Mouse (Mus musculus): ENCODE results near the gene B4galt1. TPM values are rescaled to one million over a fixed set of nuclear protein-coding genes. Genes with fewer than 3 reads are reported as not detected.

B4galt1 gene
- polyA plus RNA-seq, 1 experiment from 2014 or later: 26.6 TPM

GRCm38 (mm10) chr4:40837451-40838285 is 16.1 kb downstream of the B4galt1 start:
- no peaks in the 10 kb centered on the region for H3K36me3 ChIP-seq (ENCODE audit: control insufficient read depth, insufficient read depth, low read length)
- H3K4me3 ChIP-seq (ENCODE audit: low read length): no peak overlapping the region
- H3K27ac ChIP-seq (ENCODE audit: low read length): peak overlapping the region; percentile 52; the same call in 1 of the 2 replicates
- peaks cover 13% of the 10 kb centered on the region for H3K4me1 ChIP-seq (ENCODE audit: control insufficient read depth, insufficient read depth, low read length)
- no peak overlapping the region for H3K4me2 ChIP-seq (ENCODE audit: low read depth, low read length)
- peak; percentile 92 for ATAC-seq
- WGBS: 33% methylated on average over 10 of the region's 10 CpGs
- no peaks in the 10 kb centered on the region for H3K9me3 ChIP-seq (ENCODE audit: control insufficient read depth, low read length)
- H3K9ac ChIP-seq (ENCODE audit: low read depth, low read length): no peak overlapping the region
- 0 out of 2 replicates have a peak, but pooled peaks cover 3% of the 10 kb centered on the region for H3K27me3 ChIP-seq (replicated peaks; ENCODE audit: control insufficient read depth, insufficient read depth, low read length)

GRCm38 (mm10) chr4:40837008-40837407 is 16.8 kb downstream of the B4galt1 start:
- Histone ChIP-seq H3K27me3 (replicated peaks; ENCODE audit: control insufficient read depth, insufficient read depth, low read length) (0 out of 2 replicates have a peak, but pooled peaks cover 3% of the 10 kb centered on the region), H3K36me3 (ENCODE audit: control insufficient read depth, insufficient read depth, low read length) (no peaks in the 10 kb centered on the region), H3K9ac (ENCODE audit: low read depth, low read length) (no peak overlapping the region), H3K4me3 (ENCODE audit: low read length) (no peak overlapping the region), H3K27ac (ENCODE audit: low read length) (0 out of 2 replicates have a peak overlapping the region, but pooled peaks have one; percentile 52), H3K4me2 (ENCODE audit: low read depth, low read length) (no peak overlapping the region), H3K9me3 (ENCODE audit: control insufficient read depth, low read length) (no peaks in the 10 kb centered on the region), H3K4me1 (ENCODE audit: control insufficient read depth, insufficient read depth, low read length) (peaks cover 13% of the 10 kb centered on the region)
- ATAC-seq: peak; percentile 15; the same call in 1 of the 2 replicates
- 49% methylated on average over 3 of the region's 3 CpGs for WGBS

- no peak for ATAC-seq
- WGBS: 92% methylated on average over 5 of the region's 5 CpGs
Measured at GRCm38 (mm10) chr4:40834872-40835271, 18.9 kb downstream of the B4galt1 start.

GRCm38 (mm10) chr4:40834232-40834786 is 19.5 kb downstream of the B4galt1 start:
- Histone ChIP-seq H3K9ac (ENCODE audit: low read depth, low read length) (no peak overlapping the region), H3K27me3 (replicated peaks; ENCODE audit: control insufficient read depth, insufficient read depth, low read length) (0 out of 2 replicates have a peak, but pooled peaks cover 3% of the 10 kb centered on the region), H3K4me3 (ENCODE audit: low read length) (no peak overlapping the region), H3K27ac (ENCODE audit: low read length) (no peak overlapping the region), H3K36me3 (ENCODE audit: control insufficient read depth, insufficient read depth, low read length) (no peaks in the 10 kb centered on the region), H3K4me2 (ENCODE audit: low read depth, low read length) (no peak overlapping the region), H3K4me1 (ENCODE audit: control insufficient read depth, insufficient read depth, low read length) (peaks cover 13% of the 10 kb centered on the region), H3K9me3 (ENCODE audit: control insufficient read depth, low read length) (no peaks in the 10 kb centered on the region)
- WGBS: 93% methylated on average over 4 of the region's 4 CpGs
- ATAC-seq: no peak

More at GRCm38 (mm10) chr4:40834872-40835271, 18.9 kb downstream of the B4galt1 start:
- Histone ChIP-seq H3K27me3 (replicated peaks; ENCODE audit: control insufficient read depth, insufficient read depth, low read length) (0 out of 2 replicates have a peak, but pooled peaks cover 3% of the 10 kb centered on the region), H3K4me2 (ENCODE audit: low read depth, low read length) (no peak overlapping the region), H3K4me3 (ENCODE audit: low read length) (no peak overlapping the region), H3K36me3 (ENCODE audit: control insufficient read depth, insufficient read depth, low read length) (no peaks in the 10 kb centered on the region), H3K4me1 (ENCODE audit: control insufficient read depth, insufficient read depth, low read length) (peaks cover 13% of the 10 kb centered on the region), H3K9ac (ENCODE audit: low read depth, low read length) (no peak overlapping the region), H3K9me3 (ENCODE audit: control insufficient read depth, low read length) (no peaks in the 10 kb centered on the region), H3K27ac (ENCODE audit: low read length) (no peak overlapping the region)

- Histone ChIP-seq H3K4me1 (ENCODE audit: control insufficient read depth, insufficient read depth, low read length) (peaks cover 13% of the 10 kb centered on the region), H3K36me3 (ENCODE audit: control insufficient read depth, insufficient read depth, low read length) (no peaks in the 10 kb centered on the region), H3K9me3 (ENCODE audit: control insufficient read depth, low read length) (no peaks in the 10 kb centered on the region), H3K9ac (ENCODE audit: low read depth, low read length) (no peak overlapping the region), H3K4me3 (ENCODE audit: low read length) (no peak overlapping the region), H3K4me2 (ENCODE audit: low read depth, low read length) (no peak overlapping the region), H3K27ac (ENCODE audit: low read length) (no peak overlapping the region), H3K27me3 (replicated peaks; ENCODE audit: control insufficient read depth, insufficient read depth, low read length) (0 out of 2 replicates have a peak, but pooled peaks cover 3% of the 10 kb centered on the region)
- no peak for ATAC-seq
- 93% methylated on average over 9 of the region's 9 CpGs for WGBS
Measured at GRCm38 (mm10) chr4:40833381-40834231, 20.2 kb downstream of the B4galt1 start.

GRCm38 (mm10) chr4:40830530-40830929 is 23.3 kb downstream of the B4galt1 start:
- Histone ChIP-seq H3K4me2 (ENCODE audit: low read depth, low read length) (no peak overlapping the region), H3K9me3 (ENCODE audit: control insufficient read depth, low read length) (no peaks in the 10 kb centered on the region), H3K4me1 (ENCODE audit: control insufficient read depth, insufficient read depth, low read length) (no peaks in the 10 kb centered on the region), H3K27me3 (replicated peaks; ENCODE audit: control insufficient read depth, insufficient read depth, low read length) (0 out of 2 replicates have a peak, but pooled peaks cover 3% of the 10 kb centered on the region), H3K27ac (ENCODE audit: low read length) (no peak overlapping the region), H3K4me3 (ENCODE audit: low read length) (no peak overlapping the region), H3K9ac (ENCODE audit: low read depth, low read length) (no peak overlapping the region), H3K36me3 (ENCODE audit: control insufficient read depth, insufficient read depth, low read length) (no peaks in the 10 kb centered on the region)
- 81% methylated on average over 5 of the region's 5 CpGs for WGBS
- ATAC-seq: no peak

GRCm38 (mm10) chr4:40829654-40830400 is 24.0 kb downstream of the B4galt1 start:
- no peak for ATAC-seq
- H3K9ac ChIP-seq (ENCODE audit: low read depth, low read length): no peak overlapping the region

GRCm38 (mm10) chr4:40828910-40829309 is 24.9 kb downstream of the B4galt1 start:
- Histone ChIP-seq H3K27me3 (replicated peaks; ENCODE audit: control insufficient read depth, insufficient read depth, low read length) (no peaks in the 10 kb centered on the region), H3K27ac (ENCODE audit: low read length) (no peak overlapping the region), H3K9me3 (ENCODE audit: control insufficient read depth, low read length) (no peaks in the 10 kb centered on the region), H3K4me3 (ENCODE audit: low read length) (no peak overlapping the region), H3K4me2 (ENCODE audit: low read depth, low read length) (no peak overlapping the region), H3K4me1 (ENCODE audit: control insufficient read depth, insufficient read depth, low read length) (no peaks in the 10 kb centered on the region), H3K36me3 (ENCODE audit: control insufficient read depth, insufficient read depth, low read length) (no peaks in the 10 kb centered on the region), H3K9ac (ENCODE audit: low read depth, low read length) (no peak overlapping the region)
- peak; percentile 70 for ATAC-seq
- 60% methylated on average over 7 of the region's 7 CpGs for WGBS

More at GRCm38 (mm10) chr4:40829654-40830400, 24.0 kb downstream of the B4galt1 start:
- Histone ChIP-seq H3K4me3 (ENCODE audit: low read length) (no peak overlapping the region), H3K4me1 (ENCODE audit: control insufficient read depth, insufficient read depth, low read length) (no peaks in the 10 kb centered on the region), H3K36me3 (ENCODE audit: control insufficient read depth, insufficient read depth, low read length) (no peaks in the 10 kb centered on the region), H3K4me2 (ENCODE audit: low read depth, low read length) (no peak overlapping the region), H3K27ac (ENCODE audit: low read length) (no peak overlapping the region), H3K9me3 (ENCODE audit: control insufficient read depth, low read length) (no peaks in the 10 kb centered on the region), H3K27me3 (replicated peaks; ENCODE audit: control insufficient read depth, insufficient read depth, low read length) (0 out of 2 replicates have a peak, but pooled peaks cover 2% of the 10 kb centered on the region)
- 86% methylated on average over 13 of the region's 13 CpGs for WGBS
